Mouse (Mus musculus) heart, postnatal 0 days (tissue): ENCODE measurements at regions not wholly inside any gene's neighbourhood (a gene's known extent, or its start where the extent isn't known, plus 50 kb on each side); places are given as distances from the start of the nearest gene placed in this dataset.

Source experiments
- CTCF ChIP-seq: IDR thresholded peaks from 2 replicates; pipeline ENCODE4 v1.5.1; 2016; ENCODE audit warnings: antibody characterized with exemption, control low read depth, low read depth
- EP300 ChIP-seq: IDR thresholded peaks from 2 replicates; pipeline ENCODE4 v1.6.1; 2016; ENCODE audit warnings: antibody characterized with exemption, low read depth

GRCm38 (mm10) chr5:24261098-24261497 is 90.3 kb downstream of the Kcnh2 start:
- TF ChIP-seq CTCF (peak; percentile 95), EP300 (no peak)
